8 mouse cellular contexts compared by ENCODE assay signal in genomic region chr12:31374603-31375282, GRCm38 (mm10). TPM values are rescaled to one million over a fixed set of nuclear protein-coding genes. Genes with fewer than 3 reads are reported as not detected.
DNase-seq lines count a peak whose midpoint lies in the region; ATAC-seq and TF ChIP-seq lines count a peak whose summit lies in the region.

No protein-coding gene starts in this region.

- 30% methylated on average over 9 of the region's 9 CpGs for WGBS in kidney, adult 2 months
- WGBS in limb, embryonic 10.5 days = 47% methylated on average over 9 of the region's 9 CpGs
- 32% methylated on average over 9 of the region's 9 CpGs for WGBS in midbrain, postnatal 0 days

- H3K4me3 ChIP-seq in kidney, adult 2 months (ENCODE audit: insufficient read depth, low read depth, low read length) = no peak overlapping the region
- H3K4me3 ChIP-seq in limb, embryonic 10.5 days = no peak overlapping the region
- H3K4me3 ChIP-seq in midbrain, postnatal 0 days (ENCODE audit: low read depth, low read length) = no peak overlapping the region

- ATAC-seq in granulocyte monocyte progenitor cell, adult 5-6 weeks (replicated peaks; ENCODE audit: poor library complexity, severe bottlenecking) = peak; percentile 94
- peak; percentile 82 for ATAC-seq in midbrain, postnatal 0 days (ENCODE audit: low FRiP score)

- H3K9ac ChIP-seq in midbrain, postnatal 0 days (replicated peaks; ENCODE audit: low read length, poor library complexity, severe bottlenecking) = no peak overlapping the region

- H3K27me3 ChIP-seq in kidney, adult 2 months (replicated peaks; ENCODE audit: control insufficient read depth, insufficient read depth, low read length) = no peaks in the 10 kb centered on the region
- H3K27me3 ChIP-seq in limb, embryonic 10.5 days (ENCODE audit: low read depth, poor library complexity, severe bottlenecking) = no peaks in the 10 kb centered on the region
- H3K27me3 ChIP-seq in midbrain, postnatal 0 days (ENCODE audit: insufficient read depth, low read length) = no peaks in the 10 kb centered on the region
- H3K27me3 ChIP-seq in splenic B cell, adult 2 months (ENCODE audit: control insufficient read depth, insufficient read depth, low read length, poor library complexity, severe bottlenecking) = no peaks in the 10 kb centered on the region

- H3K4me2 ChIP-seq in midbrain, postnatal 0 days (ENCODE audit: low read depth, low read length, poor library complexity, severe bottlenecking) = peak overlapping the region; percentile 35; the same call in 1 of the 2 replicates

- H3K27ac ChIP-seq in kidney, adult 2 months (ENCODE audit: insufficient read depth, low read depth, low read length) = no peak overlapping the region
- no peak overlapping the region for H3K27ac ChIP-seq in limb, embryonic 10.5 days
- H3K27ac ChIP-seq in midbrain, postnatal 0 days (ENCODE audit: low read depth, low read length) = no peak overlapping the region

- TF ChIP-seq POLR2A in kidney, adult 2 months (IDR thresholded peaks at IDR 0.05; ENCODE audit: low read depth, low read length) = no peak

- peak; percentile 53 to 58 for DNase-seq in B cell, adult 2 months
- DNase-seq in adrenal gland, adult 8-10 months = peak; percentile 48
- peak; percentile 60 for DNase-seq in embryo, embryonic 9.5 days (ENCODE audit: extremely low spot score)
- DNase-seq in kidney, adult 2 months = peak; percentile 86
- DNase-seq in limb, embryonic 10.5 days (ENCODE audit: low spot score) = peak; percentile 59
- peak; percentile 92 for DNase-seq in midbrain, postnatal 0 days (ENCODE audit: low spot score)
- DNase-seq in splenic B cell, adult 2 months (ENCODE audit: low read depth, low spot score) = peak; percentile 68

- no peaks in the 10 kb centered on the region for H3K36me3 ChIP-seq in kidney, adult 2 months (ENCODE audit: control insufficient read depth, insufficient read depth, low read length)
- no peaks in the 10 kb centered on the region for H3K36me3 ChIP-seq in limb, embryonic 10.5 days
- no peaks in the 10 kb centered on the region for H3K36me3 ChIP-seq in midbrain, postnatal 0 days (ENCODE audit: insufficient read depth, low read length)
- no peaks in the 10 kb centered on the region for H3K36me3 ChIP-seq in splenic B cell, adult 2 months (ENCODE audit: control insufficient read depth, insufficient read depth, low read length, poor library complexity, severe bottlenecking)

- TF ChIP-seq CTCF in kidney, adult 2 months (conservative IDR thresholded peaks at IDR 0.05; ENCODE audit: insufficient read depth, insufficient read length, low read depth, low read length) = peak; percentile 86
- TF ChIP-seq CTCF in midbrain, postnatal 0 days (IDR thresholded peaks at IDR 0.05) = peak; percentile 89

- peaks cover 3% of the 10 kb centered on the region; the same call in 1 of the 2 replicates for H3K4me1 ChIP-seq in kidney, adult 2 months (ENCODE audit: control insufficient read depth, insufficient read depth, low read length)
- H3K4me1 ChIP-seq in limb, embryonic 10.5 days = peaks cover 22% of the 10 kb centered on the region
- H3K4me1 ChIP-seq in midbrain, postnatal 0 days (ENCODE audit: insufficient read depth, low read length) = no peaks in the 10 kb centered on the region

- H3K9me3 ChIP-seq in limb, embryonic 10.5 days (replicated peaks) = no peaks in the 10 kb centered on the region
- H3K9me3 ChIP-seq in midbrain, postnatal 0 days (ENCODE audit: low read length) = no peaks in the 10 kb centered on the region

RNA-seq across cellular contexts. Expression of gene Slc26a3, which starts 15.9 kb away (rescaled TPM):
- total RNA-seq in adrenal gland, adult 8-10 months (2022) = 1 to 10 TPM in 1 of 4 experiments, under 1 TPM in 3; 0.43 to 1.6 (median 0.63) TPM
- total RNA-seq in granulocyte monocyte progenitor cell, adult 5-6 weeks (2014; fragmentation: Nextera tagmentation) = not detected in 2 replicates
- not detected in 2 replicates for total RNA-seq in granulocyte monocyte progenitor cell, adult 5-6 weeks (2017)
- polyA plus RNA-seq in kidney, adult 2 months (2012; rRNA removed) = 0.05 and 0.15 TPM in 2 replicates
- not detected in 2 replicates for polyA plus RNA-seq in limb, embryonic 10.5 days (2016; fragmentation: Nextera tagmentation; extraction: Ambion mirVana)
- 0.19 TPM in 1 of 2 replicates, not detected in the other for total RNA-seq in midbrain, postnatal 0 days (2014; rRNA removed)
- polyA plus RNA-seq in midbrain, postnatal 0 days (2015; fragmentation: Nextera tagmentation; extraction: Ambion mirVana) = 0.07 and 0.15 TPM in 2 replicates

RNA-seq across cellular contexts. Expression of gene Dld, which starts 23.5 kb away (rescaled TPM):
- total RNA-seq in adrenal gland, adult 8-10 months (2022) = 100 to 1,000 TPM; 191 to 267 (median 232) TPM
- total RNA-seq in granulocyte monocyte progenitor cell, adult 5-6 weeks (2014; fragmentation: Nextera tagmentation) = 72.1 and 92.7 TPM in 2 replicates
- 166 and 168 TPM in 2 replicates for total RNA-seq in granulocyte monocyte progenitor cell, adult 5-6 weeks (2017)
- 50.6 and 72.5 TPM in 2 replicates for polyA plus RNA-seq in kidney, adult 2 months (2012; rRNA removed)
- 129 and 155 TPM in 2 replicates for polyA plus RNA-seq in limb, embryonic 10.5 days (2016; fragmentation: Nextera tagmentation; extraction: Ambion mirVana)
- 41.0 and 62.3 TPM in 2 replicates for total RNA-seq in midbrain, postnatal 0 days (2014; rRNA removed)
- 113 and 122 TPM in 2 replicates for polyA plus RNA-seq in midbrain, postnatal 0 days (2015; fragmentation: Nextera tagmentation; extraction: Ambion mirVana)
